Mouse (Mus musculus) heart, embryonic 15.5 days (tissue): ENCODE measurements around the gene Prr3. TPM values are rescaled to one million over a fixed set of nuclear protein-coding genes. Genes with fewer than 3 reads are reported as not detected.

Experiments used
- ATAC-seq: fragments of 200-750 bp; cut with Nextera tagmentation; replicated peaks from 2 replicates; pipeline ENCODE4 v1.8.0; 2017; ENCODE audit warnings: low read depth, moderate TSS enrichment; ENCODE audit not compliant: insufficient number of reproducible peaks, insufficient read depth, low FRiP score
- H3K27ac ChIP-seq: fragments of 300-500 bp; sonication (generic); 2 replicates; pipeline ENCODE4 v1.5.1; 2015; ENCODE audit warnings: mild to moderate bottlenecking, inconsistent platforms
- H3K27me3 ChIP-seq: fragments of 300-500 bp; sonication (generic); 2 replicates; pipeline ENCODE4 v1.6.1; 2015; ENCODE audit warnings: inconsistent platforms
- H3K36me3 ChIP-seq: fragments of 300-500 bp; sonication (generic); 2 replicates; pipeline ENCODE4 v1.6.1; 2015; ENCODE audit warnings: mild to moderate bottlenecking, inconsistent platforms
- H3K4me1 ChIP-seq: fragments of 300-500 bp; sonication (generic); replicated peaks from 2 replicates; pipeline ENCODE4 v1.6.1; 2015; ENCODE audit warnings: inconsistent platforms
- H3K4me2 ChIP-seq: fragments of 300-500 bp; sonication (generic); 2 replicates; pipeline ENCODE4 v1.6.1; 2015; ENCODE audit warnings: inconsistent platforms, mild to moderate bottlenecking, moderate library complexity
- H3K4me3 ChIP-seq: fragments of 300-500 bp; sonication (generic); 2 replicates; pipeline ENCODE4 v1.5.1; 2015; ENCODE audit warnings: mild to moderate bottlenecking, inconsistent platforms
- H3K9ac ChIP-seq: fragments of 300-500 bp; sonication (generic); 2 replicates; pipeline ENCODE4 v1.6.1; 2015; ENCODE audit warnings: mild to moderate bottlenecking, inconsistent platforms
- H3K9me3 ChIP-seq: fragments of 300-500 bp; sonication (generic); replicated peaks from 2 replicates; pipeline ENCODE4 v1.6.1; 2016; ENCODE audit warnings: inconsistent platforms
- WGBS: fragments of 180-500 bp; shearing (Covaris S2); methylation state at CpG from one replicate; pipeline ENCODE4 v1.1.7; 2015; ENCODE audit warnings: mixed read lengths; 5-methylcytosine and 5-hydroxymethylcytosine counted together
- polyA plus RNA-seq: library from polyadenylated mRNA; unstranded; fragments of >200 nt; fragmentation: Nextera tagmentation; extraction: Ambion mirVana; gene quantifications from 2 replicates; pipeline ENCODE4 v1.2.1, GENCODE M21; 2015

Prr3 gene
- polyA plus RNA-seq, 1 experiment from 2014 or later = 13.7 TPM

GRCm38 (mm10) chr17:35998545-35999305, 18.7 kb upstream of the Prr3 start:
- Histone ChIP-seq H3K4me1 (peaks cover 26% of the 10 kb centered on the region), H3K36me3 (no peaks in the 10 kb centered on the region), H3K9me3 (no peaks in the 10 kb centered on the region), H3K4me3 (no peak overlapping the region), H3K27me3 (no peaks in the 10 kb centered on the region), H3K9ac (no peak overlapping the region), H3K27ac (no peak overlapping the region), H3K4me2 (0 out of 2 replicates have a peak overlapping the region, but pooled peaks have one; percentile 10)
- 63% methylated on average over 6 of the region's 6 CpGs for WGBS
- no peak for ATAC-seq

GRCm38 (mm10) chr17:35997713-35998510, 17.9 kb upstream of the Prr3 start:
- Histone ChIP-seq H3K4me3 (no peak overlapping the region), H3K4me2 (0 out of 2 replicates have a peak overlapping the region, but pooled peaks have one; percentile 13), H3K36me3 (no peaks in the 10 kb centered on the region), H3K27ac (no peak overlapping the region), H3K9me3 (no peaks in the 10 kb centered on the region), H3K27me3 (no peaks in the 10 kb centered on the region), H3K4me1 (peaks cover 26% of the 10 kb centered on the region), H3K9ac (no peak overlapping the region)
- ATAC-seq = no peak
- whole genome bisulfite sequencing = 62% methylated on average over 12 of the region's 12 CpGs

DNA sequence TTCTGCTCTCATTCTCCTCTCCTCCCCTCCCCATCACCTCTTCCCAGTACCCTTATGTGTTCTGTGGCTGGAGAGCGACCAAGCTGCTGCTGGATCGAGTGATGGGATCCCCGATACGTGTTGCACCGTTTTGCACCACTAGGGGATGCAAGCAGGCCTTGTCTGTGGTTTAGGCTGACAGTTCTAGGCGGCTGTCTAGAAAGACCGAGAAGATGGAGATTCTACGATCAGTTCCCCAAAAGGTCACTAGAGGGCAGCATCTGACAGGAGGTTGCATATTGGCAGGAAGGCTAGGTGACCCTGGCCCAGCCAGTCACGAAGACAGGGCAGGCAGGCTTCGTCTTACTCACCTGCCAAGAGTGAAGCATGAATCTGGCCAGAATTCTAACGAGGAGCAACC, 16.9 kb upstream of the Prr3 start:
- Histone ChIP-seq H3K9ac (no peak overlapping the region), H3K27ac (no peak overlapping the region), H3K4me2 (no peak overlapping the region), H3K27me3 (no peaks in the 10 kb centered on the region), H3K4me1 (peaks cover 26% of the 10 kb centered on the region), H3K9me3 (no peaks in the 10 kb centered on the region), H3K4me3 (no peak overlapping the region), H3K36me3 (no peaks in the 10 kb centered on the region)
- WGBS = 3% methylated on average over 11 of the region's 11 CpGs
- ATAC-seq = peak; percentile 44

DNA sequence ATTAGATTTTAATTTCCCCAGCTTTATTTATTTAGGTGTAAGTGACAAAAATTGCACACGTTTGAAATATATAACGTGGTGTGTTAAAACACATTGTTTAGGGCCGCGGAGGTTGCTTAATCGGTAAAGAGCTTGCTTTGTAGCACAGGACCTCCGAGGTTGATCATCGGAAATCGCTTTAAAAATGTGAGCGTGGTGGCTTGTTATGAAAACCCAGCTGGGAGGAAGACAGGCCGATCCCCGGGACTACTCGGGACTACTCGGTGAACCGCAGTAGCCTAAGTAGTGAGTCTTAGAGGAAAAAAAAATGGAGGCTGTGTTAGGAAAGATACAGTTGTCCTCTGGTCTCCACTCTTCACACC, 14.8 kb upstream of the Prr3 start:
- Histone ChIP-seq H3K27me3 (no peaks in the 10 kb centered on the region), H3K27ac (peak overlapping the region; percentile 81; the same call in 1 of the 2 replicates), H3K36me3 (no peaks in the 10 kb centered on the region), H3K4me3 (peak overlapping the region; percentile 73), H3K4me2 (peak overlapping the region; percentile 80), H3K9ac (peak overlapping the region; percentile 60), H3K4me1 (peaks cover 29% of the 10 kb centered on the region), H3K9me3 (no peaks in the 10 kb centered on the region)
- no peak for ATAC-seq
- 2% methylated on average over 14 of the region's 14 CpGs for WGBS

DNA sequence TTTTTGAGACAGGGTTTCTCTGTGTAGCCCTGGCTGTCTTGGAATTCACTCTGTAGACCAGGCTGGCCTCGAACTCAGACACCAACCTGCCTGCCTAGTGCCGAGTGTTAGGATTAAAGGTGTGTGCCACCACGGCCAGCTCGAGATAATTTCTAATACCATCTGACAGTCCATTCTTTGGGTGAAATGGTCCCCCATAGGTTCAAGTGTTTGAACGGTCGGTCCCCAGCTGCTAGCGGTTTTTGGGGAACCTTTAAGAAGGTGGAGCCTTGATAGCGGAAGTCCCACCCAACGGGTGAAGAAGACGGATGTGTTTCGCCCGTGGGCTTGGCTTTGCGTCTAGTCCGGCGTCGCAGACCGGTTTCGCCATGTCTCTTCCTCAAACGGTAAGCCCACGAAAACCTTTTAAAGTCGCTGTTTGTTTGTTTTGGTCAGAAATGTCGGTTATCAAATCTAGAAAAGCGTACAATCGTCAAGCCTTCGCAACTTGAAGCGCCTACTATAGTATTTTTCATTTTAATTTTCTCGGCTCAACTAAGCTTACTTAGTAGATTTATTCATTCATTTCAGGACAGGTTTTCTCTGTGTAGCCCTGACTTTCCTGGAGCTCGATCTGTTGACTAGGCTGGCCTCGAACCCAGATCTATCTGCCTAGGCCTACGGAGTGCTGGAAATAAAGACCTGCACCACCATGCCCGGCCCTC, 14.3 kb upstream of the Prr3 start:
- peak overlapping the region; percentile 81 for H3K27ac ChIP-seq
- H3K4me2 ChIP-seq = peak overlapping the region; percentile 80
- H3K36me3 ChIP-seq = no peaks in the 10 kb centered on the region
- H3K9ac ChIP-seq = peak overlapping the region; percentile 60
- 3% methylated on average over 31 of the region's 31 CpGs for WGBS
- H3K9me3 ChIP-seq = no peaks in the 10 kb centered on the region
- no peaks in the 10 kb centered on the region for H3K27me3 ChIP-seq
- peak; percentile 72; the same call in 1 of the 2 replicates for ATAC-seq
- H3K4me3 ChIP-seq = peak overlapping the region; percentile 73
- peaks cover 27% of the 10 kb centered on the region for H3K4me1 ChIP-seq

DNA sequence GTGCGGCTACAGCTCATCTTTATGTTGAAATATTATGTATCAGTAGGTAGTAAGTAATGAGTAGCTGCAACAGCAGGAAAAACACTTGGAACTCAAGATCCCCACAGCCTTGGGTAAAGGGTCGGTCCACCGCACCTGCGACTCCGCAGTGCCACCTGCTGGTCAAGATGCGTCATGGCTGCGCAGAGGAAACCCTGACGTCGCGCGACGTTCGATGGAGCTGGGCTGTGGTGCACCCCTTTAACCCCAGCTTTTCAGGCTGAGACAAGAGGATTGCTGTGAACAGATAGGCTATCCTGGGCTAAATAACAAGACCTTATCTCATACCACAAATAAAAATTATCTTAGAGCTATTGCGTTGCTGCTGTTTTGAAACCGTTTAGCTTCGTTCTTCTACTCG, 13.6 kb upstream of the Prr3 start:
- H3K9ac ChIP-seq = no peak overlapping the region
- peak overlapping the region; percentile 73 for H3K4me3 ChIP-seq
- H3K36me3 ChIP-seq = peaks cover 5% of the 10 kb centered on the region; the same call in 1 of the 2 replicates
- no peaks in the 10 kb centered on the region for H3K27me3 ChIP-seq
- ATAC-seq = peak; percentile 73
- no peak overlapping the region for H3K27ac ChIP-seq
- no peaks in the 10 kb centered on the region for H3K9me3 ChIP-seq
- H3K4me1 ChIP-seq = peaks cover 27% of the 10 kb centered on the region
- peak overlapping the region; percentile 80 for H3K4me2 ChIP-seq
- 4% methylated on average over 17 of the region's 17 CpGs for WGBS

- WGBS = 36% methylated on average over 10 of the region's 10 CpGs
- Histone ChIP-seq H3K36me3 (peaks cover 23% of the 10 kb centered on the region), H3K27ac (no peak overlapping the region), H3K4me2 (no peak overlapping the region), H3K9me3 (no peaks in the 10 kb centered on the region), H3K27me3 (no peaks in the 10 kb centered on the region), H3K4me1 (peaks cover 19% of the 10 kb centered on the region), H3K9ac (no peak overlapping the region), H3K4me3 (no peak overlapping the region)
- ATAC-seq = no peak
Measured at GRCm38 (mm10) chr17:35991781-35992180, 11.7 kb upstream of the Prr3 start.

DNA sequence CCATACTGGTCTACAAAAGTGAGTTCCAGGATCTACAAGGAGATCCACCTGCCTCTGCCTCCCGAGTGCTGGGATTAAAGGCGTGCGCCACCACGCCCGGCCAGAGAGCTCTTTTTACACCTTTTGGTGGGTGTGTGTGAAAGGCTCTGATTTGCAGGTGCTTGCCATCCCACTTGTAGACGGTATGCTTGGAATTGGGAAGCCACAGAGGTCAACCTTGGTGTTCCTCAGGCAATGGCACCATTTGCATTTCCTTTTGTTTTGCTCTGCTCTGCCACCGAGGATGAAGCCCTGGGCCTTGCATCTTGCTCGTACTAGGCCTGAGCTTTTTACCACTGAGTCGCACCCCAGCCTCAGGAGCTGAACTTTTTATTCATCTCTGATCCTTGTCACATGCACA, 1.7 kb upstream of the Prr3 start:
- Histone ChIP-seq H3K4me2 (no peak overlapping the region), H3K36me3 (peaks cover 28% of the 10 kb centered on the region), H3K4me1 (peaks cover 19% of the 10 kb centered on the region), H3K9me3 (no peaks in the 10 kb centered on the region), H3K27ac (no peak overlapping the region), H3K9ac (no peak overlapping the region), H3K4me3 (no peak overlapping the region), H3K27me3 (no peaks in the 10 kb centered on the region)
- WGBS = 91% methylated on average over 9 of the region's 9 CpGs
- ATAC-seq = no peak

DNA sequence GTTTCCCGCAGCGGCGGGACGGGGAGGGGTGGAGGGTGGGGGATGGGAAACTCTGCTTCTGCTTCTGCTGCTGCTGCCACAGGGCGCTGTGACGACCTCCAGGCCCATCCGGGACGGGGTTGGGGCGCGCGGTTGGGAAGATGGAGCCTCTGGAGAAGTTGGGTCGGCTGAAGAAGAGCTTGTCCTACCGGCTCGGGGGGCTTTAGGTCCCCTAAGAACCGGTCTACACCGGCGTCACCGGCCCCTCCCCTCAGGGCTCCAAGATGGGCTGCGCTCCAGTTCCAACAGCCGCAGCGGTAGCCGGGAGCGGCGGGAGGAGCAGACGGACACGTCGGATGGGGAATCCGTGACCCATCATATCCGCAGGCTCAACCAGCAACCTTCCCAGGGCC, 323 bp upstream of the Prr3 start:
- Histone ChIP-seq H3K4me1 (peaks cover 19% of the 10 kb centered on the region), H3K27me3 (no peaks in the 10 kb centered on the region), H3K4me3 (peak overlapping the region; percentile 92), H3K9ac (peak overlapping the region; percentile 80), H3K9me3 (no peaks in the 10 kb centered on the region), H3K4me2 (peak overlapping the region; percentile 91), H3K27ac (peak overlapping the region; percentile 97), H3K36me3 (peaks cover 26% of the 10 kb centered on the region)
- ATAC-seq = peak; percentile 31
- under 1% methylated on average over 28 of the region's 29 CpGs for WGBS

DNA sequence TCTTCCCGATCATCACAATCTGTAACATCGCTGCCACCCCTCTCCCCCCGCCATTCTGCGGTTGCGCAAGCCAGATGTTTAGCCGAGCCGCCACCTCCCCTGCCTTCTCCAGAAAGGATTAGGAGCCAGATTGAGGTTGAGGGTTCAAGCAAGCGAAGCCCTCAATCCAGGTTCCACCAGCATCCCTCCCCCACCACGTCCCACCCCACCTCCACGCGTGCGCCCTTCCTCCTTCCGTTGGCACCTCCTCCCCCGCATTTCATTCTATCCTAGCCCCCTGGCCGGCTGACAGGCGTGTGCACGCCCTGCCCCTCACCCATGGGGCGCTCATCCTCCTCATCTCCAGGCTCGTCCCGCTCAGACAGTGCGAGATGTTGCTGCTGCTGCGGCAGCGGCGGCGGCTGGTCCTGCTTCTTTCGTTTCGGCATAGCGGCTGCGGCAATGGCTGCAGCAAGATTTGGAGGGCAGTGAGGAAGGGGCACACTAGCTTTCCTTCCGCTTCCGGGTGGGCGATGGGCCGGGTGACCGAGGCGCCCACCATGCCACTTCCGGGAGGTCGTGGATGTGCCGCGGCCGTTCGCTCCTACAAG, 1.1 kb downstream of the Prr3 start:
- peak; percentile 48 for ATAC-seq
- Histone ChIP-seq H3K4me3 (peak overlapping the region; percentile 92), H3K4me2 (peak overlapping the region; percentile 91), H3K9ac (peak overlapping the region; percentile 80), H3K9me3 (no peaks in the 10 kb centered on the region), H3K27me3 (no peaks in the 10 kb centered on the region), H3K4me1 (peaks cover 19% of the 10 kb centered on the region), H3K36me3 (peaks cover 32% of the 10 kb centered on the region), H3K27ac (peak overlapping the region; percentile 97)
- under 1% methylated on average over 41 of the region's 41 CpGs for WGBS

- 47% methylated on average over 1 of the region's 1 CpGs for WGBS
- Histone ChIP-seq H3K9me3 (no peaks in the 10 kb centered on the region), H3K27me3 (no peaks in the 10 kb centered on the region), H3K27ac (no peak overlapping the region), H3K4me3 (no peak overlapping the region), H3K9ac (no peak overlapping the region), H3K36me3 (peaks cover 20% of the 10 kb centered on the region), H3K4me1 (peaks cover 22% of the 10 kb centered on the region), H3K4me2 (no peak overlapping the region)
- ATAC-seq = no peak
Measured at GRCm38 (mm10) chr17:35972131-35972530, 7.9 kb downstream of the Prr3 start.
